Mouse (Mus musculus) liver, postnatal 0 days (tissue): ENCODE data around the gene Actr3. TPM values are rescaled to one million over a fixed set of nuclear protein-coding genes. Genes with fewer than 3 reads are reported as not detected.

Experiments used
- ATAC-seq: fragments of 200-750 bp; cut with Nextera tagmentation; 2 replicates; pipeline ENCODE4 v1.8.0; 2017; ENCODE audit warnings: mild to moderate bottlenecking, moderate library complexity
- DNase-seq: peaks from one replicate; pipeline ENCODE4 v3.0.0-alpha.2; 2016
- H3K27ac ChIP-seq: fragments of 300-500 bp; sonication (generic); 2 replicates; pipeline ENCODE4 v1.5.1; 2014; ENCODE audit warnings: antibody characterized with exemption, moderate library complexity, mild to moderate bottlenecking, low read depth
- H3K27me3 ChIP-seq: fragments of 300-500 bp; sonication (generic); 2 replicates; pipeline ENCODE4 v1.6.1; 2014; ENCODE audit warnings: low read length, control low read depth, mixed read lengths; ENCODE audit not compliant: insufficient read depth
- H3K36me3 ChIP-seq: fragments of 300-500 bp; sonication (generic); replicated peaks from 2 replicates; pipeline ENCODE4 v1.6.1; 2014; ENCODE audit warnings: mild to moderate bottlenecking, control low read depth, low read length, moderate library complexity, mixed read lengths; ENCODE audit not compliant: insufficient read depth
- H3K4me1 ChIP-seq: fragments of 300-500 bp; sonication (generic); 2 replicates; pipeline ENCODE4 v1.6.1; 2014; ENCODE audit warnings: antibody characterized with exemption, mild to moderate bottlenecking, control low read depth; ENCODE audit not compliant: insufficient read depth
- H3K4me2 ChIP-seq: fragments of 300-500 bp; sonication (generic); 2 replicates; pipeline ENCODE4 v1.6.1; 2014; ENCODE audit warnings: low read depth, mild to moderate bottlenecking, low read length, moderate library complexity, mixed read lengths
- H3K4me3 ChIP-seq: fragments of 300-500 bp; sonication (generic); 2 replicates; pipeline ENCODE4 v1.5.1; 2014; ENCODE audit warnings: low read depth, low read length
- H3K9ac ChIP-seq: fragments of 300-500 bp; sonication (generic); replicated peaks from 2 replicates; pipeline ENCODE4 v1.6.1; 2014; ENCODE audit warnings: mild to moderate bottlenecking, moderate library complexity
- H3K9me3 ChIP-seq: fragments of 300-500 bp; sonication (generic); 2 replicates; pipeline ENCODE4 v1.6.1; 2016; ENCODE audit warnings: mild to moderate bottlenecking, control low read depth, low read length, mixed read lengths
- CTCF ChIP-seq: sonication (generic); IDR thresholded peaks from 2 replicates; pipeline ENCODE4 v1.5.1; 2016; ENCODE audit warnings: antibody characterized with exemption, low read depth
- EP300 ChIP-seq: IDR thresholded peaks from 2 replicates; pipeline ENCODE4 v1.6.1; 2016; ENCODE audit warnings: antibody characterized with exemption, low read depth, mild to moderate bottlenecking
- WGBS: fragments of 180-500 bp; shearing (Covaris S2); extraction: QIAGEN DNeasy Blood & Tissue Kit; methylation state at CpG from one replicate; pipeline ENCODE4 v1.1.7; 2014; ENCODE audit not compliant: insufficient replicate concordance; 5-methylcytosine and 5-hydroxymethylcytosine counted together
- polyA plus RNA-seq: library from polyadenylated mRNA; unstranded; fragments of >200 nt; fragmentation: Nextera tagmentation; extraction: Ambion mirVana; gene quantifications from 2 replicates; pipeline ENCODE4 v1.2.1, GENCODE M21; 2015

Actr3 gene
- polyA plus RNA-seq, 1 experiment from 2014 or later = 129 TPM

DNA sequence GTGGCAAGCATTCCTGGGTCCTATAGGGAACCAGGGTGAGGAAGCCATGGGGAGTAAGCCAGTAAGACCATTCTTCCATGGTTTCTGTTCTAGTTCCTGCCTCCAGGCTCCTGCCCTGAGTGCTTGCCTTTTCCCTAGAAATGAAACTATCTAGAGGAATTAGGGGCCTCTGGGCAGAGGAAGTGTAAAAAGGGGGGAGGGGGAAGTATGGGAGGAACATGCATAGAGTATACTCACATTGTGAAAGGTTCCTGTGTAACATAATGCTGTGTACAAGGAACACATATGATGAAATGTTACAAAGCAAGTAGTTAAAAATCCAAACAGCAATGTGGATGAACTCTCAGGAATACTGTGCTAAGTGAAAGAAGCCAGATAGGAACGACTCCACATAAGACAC lies 27.4 kb upstream of the Actr3 start:
- 72% methylated on average over 1 of the region's 1 CpGs for WGBS
- no peaks in the 10 kb centered on the region for H3K9me3 ChIP-seq
- H3K4me3 ChIP-seq = no peak overlapping the region
- ATAC-seq (0 out of 2 replicates have a peak, but pooled peaks have one; percentile 48), DNase-seq (no peak)
- no peak overlapping the region for H3K9ac ChIP-seq
- H3K4me1 ChIP-seq = peaks cover 4% of the 10 kb centered on the region
- H3K27me3 ChIP-seq = no peaks in the 10 kb centered on the region
- H3K4me2 ChIP-seq = no peak overlapping the region
- TF ChIP-seq EP300 (no peak), CTCF (no peak)
- no peaks in the 10 kb centered on the region for H3K36me3 ChIP-seq
- H3K27ac ChIP-seq = peak overlapping the region; percentile 66; the same call in 1 of the 2 replicates

GRCm38 (mm10) chr1:125458531-125458930 lies 23.0 kb upstream of the Actr3 start:
- Histone ChIP-seq H3K4me2 (no peak overlapping the region), H3K27me3 (no peaks in the 10 kb centered on the region), H3K4me1 (peaks cover 4% of the 10 kb centered on the region), H3K9me3 (no peaks in the 10 kb centered on the region), H3K27ac (no peak overlapping the region), H3K9ac (no peak overlapping the region), H3K36me3 (no peaks in the 10 kb centered on the region), H3K4me3 (no peak overlapping the region)
- TF ChIP-seq CTCF = no peak
- TF ChIP-seq EP300 = no peak
- WGBS = 33% methylated on average over 5 of the region's 5 CpGs
- no peak for DNase-seq
- no peak for ATAC-seq

- DNase-seq (no peak), ATAC-seq (no peak)
- Histone ChIP-seq H3K4me1 (peaks cover 4% of the 10 kb centered on the region), H3K4me3 (no peak overlapping the region), H3K36me3 (no peaks in the 10 kb centered on the region), H3K27me3 (no peaks in the 10 kb centered on the region), H3K4me2 (no peak overlapping the region), H3K27ac (no peak overlapping the region), H3K9ac (no peak overlapping the region), H3K9me3 (no peaks in the 10 kb centered on the region)
- TF ChIP-seq CTCF (no peak), EP300 (no peak)
- WGBS = 76% methylated on average over 2 of the region's 2 CpGs
These were observed 19.6 kb upstream of the Actr3 start for GRCm38 (mm10) chr1:125455128-125455527.

DNA sequence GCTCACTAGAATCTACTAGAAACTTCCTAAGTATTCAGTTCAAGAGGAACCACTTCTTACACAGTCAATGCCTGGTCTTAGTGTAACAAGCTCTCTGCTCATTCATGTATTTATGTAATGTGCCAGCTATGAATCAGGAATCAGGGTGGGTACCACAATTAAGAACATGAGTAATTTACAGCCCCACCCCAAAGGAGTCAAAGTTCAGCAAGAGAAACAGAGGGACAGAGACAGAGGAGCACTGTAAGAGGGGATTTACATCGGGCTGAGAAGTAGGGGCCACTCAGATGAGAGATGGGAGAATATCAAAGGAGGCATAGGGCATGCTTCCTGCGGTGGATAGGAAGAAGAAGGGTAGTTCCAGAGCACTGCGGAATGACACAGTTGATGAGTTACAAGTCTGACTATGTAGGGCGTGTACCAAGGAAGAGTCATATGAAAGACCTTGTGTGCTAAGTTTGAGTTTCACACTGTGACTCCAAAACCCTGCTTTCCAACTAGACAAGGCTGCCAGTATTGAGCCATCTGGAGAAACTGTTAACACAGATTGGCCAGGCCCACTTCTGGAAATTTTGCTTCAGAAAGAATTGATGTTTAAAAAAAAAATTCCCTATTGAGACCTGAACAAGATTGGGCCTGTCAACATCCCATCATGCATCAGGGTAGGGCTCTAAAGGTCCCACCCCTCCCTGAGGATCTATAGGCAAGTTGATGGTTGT lies 14.9 kb upstream of the Actr3 start:
- TF ChIP-seq CTCF (no peak), EP300 (no peak)
- ATAC-seq = no peak
- 79% methylated on average over 4 of the region's 4 CpGs for WGBS

DNA sequence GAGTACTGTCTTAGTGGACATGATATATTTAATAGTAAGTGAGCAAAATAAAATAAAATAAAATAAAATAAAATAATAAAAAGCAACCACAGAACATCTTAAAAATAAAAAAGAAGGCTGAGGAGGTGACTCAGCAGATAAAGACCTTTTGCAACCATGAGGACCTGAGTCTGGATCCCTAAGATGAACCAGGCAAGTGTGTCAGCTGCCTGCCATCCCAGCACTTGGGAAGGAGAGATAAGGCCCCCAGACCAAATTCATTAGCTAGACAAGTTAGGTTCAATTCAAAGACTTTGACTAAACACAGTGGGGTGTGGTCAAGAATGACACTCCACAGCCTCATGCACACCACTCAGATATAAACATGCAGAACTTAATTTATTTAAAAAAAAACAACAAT lies 12.4 kb upstream of the Actr3 start:
- Histone ChIP-seq H3K36me3 (no peaks in the 10 kb centered on the region), H3K27me3 (no peaks in the 10 kb centered on the region), H3K4me3 (no peak overlapping the region), H3K9ac (no peak overlapping the region), H3K9me3 (no peaks in the 10 kb centered on the region), H3K4me1 (no peaks in the 10 kb centered on the region), H3K4me2 (no peak overlapping the region), H3K27ac (no peak overlapping the region)
- no peak for ATAC-seq
- TF ChIP-seq CTCF (no peak), EP300 (no peak)
- no peak for DNase-seq

More for the DNA sequence above, 14.9 kb upstream of the Actr3 start:
- H3K4me2 ChIP-seq = no peak overlapping the region
- no peak overlapping the region for H3K27ac ChIP-seq
- H3K9me3 ChIP-seq = no peaks in the 10 kb centered on the region
- no peaks in the 10 kb centered on the region for H3K27me3 ChIP-seq
- H3K4me1 ChIP-seq = no peaks in the 10 kb centered on the region
- H3K36me3 ChIP-seq = no peaks in the 10 kb centered on the region
- H3K4me3 ChIP-seq = no peak overlapping the region
- DNase-seq = no peak
- H3K9ac ChIP-seq = no peak overlapping the region

DNA sequence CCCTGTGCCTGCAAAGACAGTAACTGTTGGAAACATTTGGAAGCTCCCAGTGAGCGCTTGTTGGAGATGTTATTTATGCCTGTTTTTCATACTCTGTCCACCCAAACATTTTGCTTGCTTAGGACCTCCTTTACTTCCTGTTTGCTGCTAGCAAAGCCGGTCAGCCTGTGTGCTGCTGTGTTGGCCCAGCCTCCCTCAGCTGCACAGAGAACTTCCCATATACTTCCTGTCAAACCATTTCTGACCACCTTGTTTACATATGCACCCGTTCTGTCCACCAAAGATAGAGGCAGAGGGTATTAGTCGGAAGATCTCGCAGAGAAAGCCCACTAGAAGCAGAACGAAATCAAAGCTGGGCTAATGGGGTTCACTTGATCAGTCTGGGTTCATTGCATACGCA lies 6.2 kb upstream of the Actr3 start:
- peaks cover 32% of the 10 kb centered on the region for H3K4me1 ChIP-seq
- H3K36me3 ChIP-seq = no peaks in the 10 kb centered on the region
- H3K4me2 ChIP-seq = peak overlapping the region; percentile 36
- ATAC-seq (peak; percentile 63), DNase-seq (peak; percentile 31)
- H3K9ac ChIP-seq = no peak overlapping the region
- no peaks in the 10 kb centered on the region for H3K27me3 ChIP-seq
- peak overlapping the region; percentile 88 for H3K27ac ChIP-seq
- TF ChIP-seq EP300 = no peak
- no peak for TF ChIP-seq CTCF
- no peaks in the 10 kb centered on the region for H3K9me3 ChIP-seq
- 21% methylated on average over 7 of the region's 7 CpGs for WGBS
- H3K4me3 ChIP-seq = no peak overlapping the region
